ENCODE assay signal across 28 mouse cellular contexts in the genomic region with DNA sequence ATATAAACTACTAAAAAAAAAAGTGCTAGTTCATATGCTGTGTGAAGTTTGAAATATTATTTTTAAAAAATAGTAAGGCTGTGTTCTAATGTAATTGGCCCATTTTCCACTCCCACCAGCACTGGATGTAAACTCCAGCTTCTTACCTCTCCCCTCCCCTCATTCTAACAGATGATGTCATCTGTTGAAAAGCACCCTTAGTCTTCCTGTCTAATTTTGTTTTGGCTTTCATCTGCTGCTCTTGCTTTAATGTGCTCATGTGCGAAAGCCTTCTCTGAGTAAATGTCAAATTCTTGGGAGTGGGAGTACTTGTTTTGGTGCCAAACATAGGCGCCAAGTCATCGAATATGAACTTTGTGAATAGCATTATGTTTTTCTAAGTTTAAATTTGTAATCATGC. TPM values are rescaled to one million over a fixed set of nuclear protein-coding genes. Genes with fewer than 3 reads are reported as not detected.
DNase-seq lines count a peak whose midpoint lies in the region; ATAC-seq lines count a peak whose summit lies in the region.
"Had no signal": no experiment of that assay in that cellular context is flagged by ENCODE, and none has a peak within 500 bp of the region (broad histone marks: within the 10 kb centered on the region; RNA-seq: fewer than 3 reads in every experiment).

No protein-coding gene starts in this region.

- H3K4me2 ChIP-seq in forebrain, embryonic 14.5 days (ENCODE audit: low read length): no peak overlapping the region
- no peak overlapping the region for H3K4me2 ChIP-seq in forebrain, embryonic 12.5 days
- no peak overlapping the region for H3K4me2 ChIP-seq in forebrain, embryonic 16.5 days (ENCODE audit: low read length)
- H3K4me2 ChIP-seq: embryonic facial prominence, embryonic 12.5 days; hindbrain, embryonic 14.5 days; intestine, embryonic 15.5 days; limb, embryonic 12.5 days; liver, embryonic 11.5 days; midbrain, embryonic 12.5 days had no signal

- DNase-seq in forebrain, embryonic 14.5 days (ENCODE audit: low spot score): peak; percentile 38
- peak; percentile 6 for DNase-seq in right cerebral cortex, adult 18-20 months
- DNase-seq in right cerebral cortex, postnatal 14 days: no peak
- no peak for DNase-seq in urinary bladder, postnatal 10 days (ENCODE audit: low spot score)
- DNase-seq: adrenal gland, postnatal 10 days; cerebellum, adult 11-12 months; cerebellum, postnatal 14 days; gastrocnemius, postnatal 10 days; heart, postnatal 4 days; kidney, adult 8-10 months; kidney, postnatal 10 days; liver, postnatal 0 days; lung, postnatal 14 days; thymus, postnatal 36 days had no signal

- H3K9me3 ChIP-seq in forebrain, embryonic 14.5 days (replicated peaks; ENCODE audit: control insufficient read depth, low read length): no peaks in the 10 kb centered on the region
- no peaks in the 10 kb centered on the region for H3K9me3 ChIP-seq in forebrain, embryonic 12.5 days
- no peaks in the 10 kb centered on the region for H3K9me3 ChIP-seq in forebrain, embryonic 16.5 days (ENCODE audit: control insufficient read depth, low read length)
- H3K9me3 ChIP-seq: embryonic facial prominence, embryonic 12.5 days; heart, embryonic 10.5 days; intestine, embryonic 15.5 days; limb, embryonic 12.5 days; midbrain, embryonic 12.5 days had no signal

- H3K27me3 ChIP-seq in forebrain, embryonic 14.5 days (replicated peaks; ENCODE audit: control insufficient read depth, insufficient read depth, low read length): no peaks in the 10 kb centered on the region
- H3K27me3 ChIP-seq in forebrain, embryonic 12.5 days: no peaks in the 10 kb centered on the region
- H3K27me3 ChIP-seq in forebrain, embryonic 16.5 days (replicated peaks; ENCODE audit: control insufficient read depth, insufficient read depth, low read length): no peaks in the 10 kb centered on the region
- H3K27me3 ChIP-seq: embryonic facial prominence, embryonic 12.5 days; intestine, embryonic 15.5 days; limb, embryonic 12.5 days; midbrain, embryonic 12.5 days had no signal

- no peak overlapping the region for H3K9ac ChIP-seq in forebrain, embryonic 14.5 days (ENCODE audit: low read length)
- H3K9ac ChIP-seq in forebrain, embryonic 12.5 days: no peak overlapping the region
- no peak overlapping the region for H3K9ac ChIP-seq in forebrain, embryonic 16.5 days (replicated peaks; ENCODE audit: low read depth, low read length)
- H3K9ac ChIP-seq: embryonic facial prominence, embryonic 12.5 days; hindbrain, embryonic 14.5 days; intestine, embryonic 15.5 days; limb, embryonic 12.5 days; liver, postnatal 0 days; midbrain, embryonic 12.5 days had no signal

- 51% methylated on average over 3 of the region's 3 CpGs for WGBS in forebrain, embryonic 14.5 days
- 77% methylated on average over 3 of the region's 3 CpGs for WGBS in forebrain, embryonic 12.5 days
- 39% methylated on average over 3 of the region's 3 CpGs for WGBS in forebrain, embryonic 16.5 days

- no peak for ATAC-seq in forebrain, embryonic 14.5 days
- no peak for ATAC-seq in forebrain, embryonic 12.5 days (ENCODE audit: low FRiP score)
- peak; percentile 82 for ATAC-seq in forebrain, embryonic 16.5 days
- ATAC-seq in cerebellum, adult (ENCODE audit: insufficient number of reproducible peaks, low FRiP score, low TSS enrichment): no peak
- ATAC-seq: intestine, embryonic 15.5 days; liver, postnatal 0 days had no signal

- H3K4me3 ChIP-seq in forebrain, embryonic 14.5 days (ENCODE audit: low read depth, low read length): no peak overlapping the region
- no peak overlapping the region for H3K4me3 ChIP-seq in forebrain, embryonic 12.5 days (replicated peaks)
- H3K4me3 ChIP-seq in forebrain, embryonic 16.5 days (replicated peaks; ENCODE audit: low read length): no peak overlapping the region
- H3K4me3 ChIP-seq: embryonic facial prominence, embryonic 12.5 days; erythroblast, embryonic 14.5 days; heart, embryonic 10.5 days; intestine, embryonic 15.5 days; limb, embryonic 12.5 days; midbrain, embryonic 12.5 days had no signal

- no peaks in the 10 kb centered on the region for H3K4me1 ChIP-seq in forebrain, embryonic 14.5 days (ENCODE audit: control insufficient read depth, insufficient read depth, low read length)
- H3K4me1 ChIP-seq in forebrain, embryonic 12.5 days: no peaks in the 10 kb centered on the region
- no peaks in the 10 kb centered on the region for H3K4me1 ChIP-seq in forebrain, embryonic 16.5 days (replicated peaks; ENCODE audit: control insufficient read depth, insufficient read depth, low read length)
- H3K4me1 ChIP-seq: embryonic facial prominence, embryonic 12.5 days; intestine, embryonic 15.5 days; limb, embryonic 12.5 days; midbrain, embryonic 12.5 days had no signal

- H3K36me3 ChIP-seq in forebrain, embryonic 14.5 days (ENCODE audit: control insufficient read depth, insufficient read depth, low read length): no peaks in the 10 kb centered on the region
- no peaks in the 10 kb centered on the region for H3K36me3 ChIP-seq in forebrain, embryonic 12.5 days (replicated peaks)
- H3K36me3 ChIP-seq in forebrain, embryonic 16.5 days (ENCODE audit: control insufficient read depth, insufficient read depth): no peaks in the 10 kb centered on the region
- H3K36me3 ChIP-seq: embryonic facial prominence, embryonic 12.5 days; heart, embryonic 10.5 days; intestine, embryonic 15.5 days; limb, embryonic 12.5 days; midbrain, embryonic 12.5 days had no signal

- H3K27ac ChIP-seq in forebrain, embryonic 14.5 days (ENCODE audit: low read depth, low read length): no peak overlapping the region
- no peak overlapping the region for H3K27ac ChIP-seq in forebrain, embryonic 12.5 days
- no peak overlapping the region for H3K27ac ChIP-seq in forebrain, embryonic 16.5 days (ENCODE audit: low read length)
- H3K27ac ChIP-seq: embryonic facial prominence, embryonic 12.5 days; heart, embryonic 10.5 days; hindbrain, embryonic 14.5 days; intestine, embryonic 15.5 days; limb, embryonic 12.5 days; midbrain, embryonic 12.5 days had no signal

RNA-seq across cellular contexts. Expression of a gene that starts 3.9 kb away (rescaled TPM):
- 0.47 and 0.57 TPM in 2 replicates for polyA plus RNA-seq in forebrain, embryonic 14.5 days (2014; fragmentation: Nextera tagmentation; extraction: Ambion mirVana)
- 0.20 and 0.55 TPM in 2 replicates for polyA plus RNA-seq in forebrain, embryonic 12.5 days (2016; fragmentation: Nextera tagmentation; extraction: Ambion mirVana)
- 0.28 and 2.1 TPM in 2 replicates for polyA plus RNA-seq in forebrain, embryonic 16.5 days (2015; fragmentation: Nextera tagmentation; extraction: Ambion mirVana)
- polyA plus RNA-seq: erythroblast, embryonic 14.5 days had no signal

RNA-seq across cellular contexts. Expression of a gene that starts 47.1 kb away (rescaled TPM):
- 0.14 and 0.96 TPM in 2 replicates for polyA plus RNA-seq in forebrain, embryonic 14.5 days (2014; fragmentation: Nextera tagmentation; extraction: Ambion mirVana)
- polyA plus RNA-seq in forebrain, embryonic 12.5 days (2016; fragmentation: Nextera tagmentation; extraction: Ambion mirVana): 0.17 TPM in 1 of 2 replicates, not detected in the other
- polyA plus RNA-seq in forebrain, embryonic 16.5 days (2015; fragmentation: Nextera tagmentation; extraction: Ambion mirVana): 0.53 and 1.4 TPM in 2 replicates
- polyA plus RNA-seq: erythroblast, embryonic 14.5 days had no signal

RNA-seq across cellular contexts. Expression of a gene that starts 48.4 kb away (rescaled TPM):
- polyA plus RNA-seq in forebrain, embryonic 14.5 days (2014; fragmentation: Nextera tagmentation; extraction: Ambion mirVana): not detected in 2 replicates
- polyA plus RNA-seq in forebrain, embryonic 12.5 days (2016; fragmentation: Nextera tagmentation; extraction: Ambion mirVana): not detected in 2 replicates
- not detected in 2 replicates for polyA plus RNA-seq in forebrain, embryonic 16.5 days (2015; fragmentation: Nextera tagmentation; extraction: Ambion mirVana)
- polyA plus RNA-seq: embryonic facial prominence, embryonic 12.5 days; erythroblast, embryonic 14.5 days; heart, embryonic 10.5 days; heart, embryonic 16.5 days; hindbrain, embryonic 14.5 days; limb, embryonic 12.5 days; liver, embryonic 11.5 days; liver, postnatal 0 days; midbrain, embryonic 12.5 days; neural tube, embryonic 11.5 days; stomach, embryonic 14.5 days had no signal

Comparison
In these comparisons a context has a peak if more than half of its experiments do, and no peak if none do; other contexts are left out.
1. DNase-seq: peak in forebrain, embryonic 14.5 days (single experiment) and right cerebral cortex, adult 18-20 months (single experiment); none in right cerebral cortex, postnatal 14 days (single experiment) and urinary bladder, postnatal 10 days (single experiment).